Mouse (Mus musculus) erythroblast, embryonic 14.5 days (primary cell): Measurements from ENCODE around the gene Osbpl5.

Experiments used
- GATA1 ChIP-seq: IDR thresholded peaks from 2 replicates; pipeline ENCODE4 v1.6.1; 2012; ENCODE audit warnings: low read length, inconsistent platforms, mixed read lengths
- TAL1 ChIP-seq: IDR thresholded peaks from 3 replicates; pipeline ENCODE4 v1.6.1; 2012; ENCODE audit warnings: low read length, inconsistent platforms, mixed read lengths

GRCm38 (mm10) chr7:143763794-143764193 is 7.0 kb upstream of the Osbpl5 start:
- no peak for TF ChIP-seq TAL1
- no peak for TF ChIP-seq GATA1
